Mouse (Mus musculus): ENCODE measurements around the gene Emid1.

DNA sequence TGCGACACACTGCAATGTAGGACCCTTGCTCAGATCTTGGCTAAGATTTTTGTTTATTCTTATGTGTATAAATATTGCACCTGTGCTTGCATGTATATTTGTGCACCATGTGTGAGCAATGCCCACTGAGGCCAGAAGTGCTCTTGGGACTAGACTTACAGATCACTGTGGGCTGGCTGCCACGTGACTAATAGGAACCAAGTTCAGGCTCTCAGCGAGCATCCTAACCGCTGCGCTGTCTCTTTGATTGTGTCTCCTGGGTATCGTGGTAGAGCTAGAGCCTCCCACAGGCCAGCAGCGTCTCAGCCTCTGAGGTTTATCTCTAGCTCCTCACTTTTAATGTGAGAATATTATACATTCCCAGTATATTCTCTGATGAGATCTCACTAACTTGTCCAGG is 38.4 kb downstream of the Emid1 start:
- no peak for TF ChIP-seq RAD21 (IDR thresholded peaks at IDR 0.05; ENCODE audit: low read depth, low read length)
- no peak for TF ChIP-seq HCFC1 (IDR thresholded peaks at IDR 0.05; ENCODE audit: low read depth, low read length)
